Mouse (Mus musculus): ENCODE measurements around the gene Armcx6. TPM values are rescaled to one million over a fixed set of nuclear protein-coding genes. Genes with fewer than 3 reads are reported as not detected.

The Armcx6 gene
- polyA plus RNA-seq, 1 experiment, result 6.7 TPM

- Histone ChIP-seq H3K79me2 (ENCODE audit: control insufficient read depth, insufficient read depth) (no peaks in the 10 kb centered on the region), H3K36me3 (ENCODE audit: control insufficient read depth, insufficient read depth) (no peaks in the 10 kb centered on the region), H3K4me2 (ENCODE audit: low read depth) (peak within 1 kb of the TSS; percentile 64), H3K27me3 (ENCODE audit: control insufficient read depth, insufficient read depth, insufficient read length) (no peaks in the 10 kb centered on the region), H3ac (ENCODE audit: control insufficient read depth, insufficient read length) (no peak within 1 kb of the TSS), H3K4me3 (peak within 1 kb of the TSS; percentile 48)
- peak; percentile 53 for TF ChIP-seq POLR2A (IDR thresholded peaks at IDR 0.05; ENCODE audit: insufficient read length, low read depth)
- peak; percentile 45 for TF ChIP-seq POLR2AphosphoS2 (IDR thresholded peaks at IDR 0.05; ENCODE audit: insufficient read length, low read depth)
- TF ChIP-seq MYOD1 (IDR thresholded peaks at IDR 0.05; ENCODE audit: control insufficient read depth in 1 of 3, insufficient read length in 2 of 3, low read depth in 2 of 3), result peak in 1 of 3 experiments; percentile 57
- TF ChIP-seq CEBPB (IDR thresholded peaks at IDR 0.05; ENCODE audit: insufficient read depth, poor library complexity, severe bottlenecking), result no peak
- TF ChIP-seq E2F4 (IDR thresholded peaks at IDR 0.05; ENCODE audit: insufficient read depth), result no peak
- TF ChIP-seq TCF3 (IDR thresholded peaks at IDR 0.05; ENCODE audit: insufficient read length, low read depth), result no peak
- peak in 1 of 3 experiments; percentile 41 for TF ChIP-seq MYOG (IDR thresholded peaks at IDR 0.05; ENCODE audit: control insufficient read depth in 1 of 3, insufficient read depth in 1 of 3, insufficient read length in 2 of 3, low read depth in 2 of 3)
- peak; percentile 76 for TF ChIP-seq USF1 (IDR thresholded peaks at IDR 0.05; ENCODE audit: low read depth)
- TF ChIP-seq TCF12 (IDR thresholded peaks at IDR 0.05; ENCODE audit: insufficient read depth, poor library complexity, severe bottlenecking), result no peak
- no peak for TF ChIP-seq SRF (IDR thresholded peaks at IDR 0.05; ENCODE audit: control insufficient read depth, insufficient read length, low read depth)
- no peak for TF ChIP-seq REST (IDR thresholded peaks at IDR 0.05; ENCODE audit: insufficient read depth, insufficient read length)
- no peak for TF ChIP-seq MAX (IDR thresholded peaks at IDR 0.05; ENCODE audit: low read depth)
Observed at GRCm38 (mm10) chrX:134717752-134718308, 33.4 kb downstream of the Armcx6 start, which contains the start of gene Armcx1. Gene Armcx1, plus strand, starts transcription at chrX:134717963.

GRCm38 (mm10) chrX:134716863-134717262, 34.4 kb downstream of the Armcx6 start:
- TF ChIP-seq TCF3 (IDR thresholded peaks at IDR 0.05; ENCODE audit: insufficient read length, low read depth) (peak; percentile 12), USF1 (IDR thresholded peaks at IDR 0.05; ENCODE audit: low read depth) (no peak), POLR2A (IDR thresholded peaks at IDR 0.05; ENCODE audit: insufficient read length, low read depth) (no peak), REST (IDR thresholded peaks at IDR 0.05; ENCODE audit: insufficient read depth, insufficient read length) (no peak), MAX (IDR thresholded peaks at IDR 0.05; ENCODE audit: low read depth) (no peak), TCF12 (IDR thresholded peaks at IDR 0.05; ENCODE audit: insufficient read depth, poor library complexity, severe bottlenecking) (no peak), MYOG (IDR thresholded peaks at IDR 0.05; ENCODE audit: control insufficient read depth in 1 of 3, insufficient read depth in 1 of 3, insufficient read length in 2 of 3, low read depth in 2 of 3) (peak in 2 of 3 experiments; percentile 40 to 68), CEBPB (IDR thresholded peaks at IDR 0.05; ENCODE audit: insufficient read depth, poor library complexity, severe bottlenecking) (no peak), SRF (IDR thresholded peaks at IDR 0.05; ENCODE audit: control insufficient read depth, insufficient read length, low read depth) (no peak), POLR2AphosphoS2 (IDR thresholded peaks at IDR 0.05; ENCODE audit: insufficient read length, low read depth) (no peak), E2F4 (IDR thresholded peaks at IDR 0.05; ENCODE audit: insufficient read depth) (no peak), MYOD1 (IDR thresholded peaks at IDR 0.05; ENCODE audit: control insufficient read depth in 1 of 3, insufficient read length in 2 of 3, low read depth in 2 of 3) (peak in 2 of 3 experiments; percentile 67 to 72)
- Histone ChIP-seq H3K4me2 (ENCODE audit: low read depth) (no peak overlapping the region), H3K36me3 (ENCODE audit: control insufficient read depth, insufficient read depth) (no peaks in the 10 kb centered on the region), H3K27me3 (ENCODE audit: control insufficient read depth, insufficient read depth, insufficient read length) (no peaks in the 10 kb centered on the region), H3K79me2 (ENCODE audit: control insufficient read depth, insufficient read depth) (no peaks in the 10 kb centered on the region), H3K4me3 (no peak overlapping the region), H3ac (ENCODE audit: control insufficient read depth, insufficient read length) (no peak overlapping the region)

Other genes starting within 250 kb of the Armcx6 start
- 24.1 TPM for gene Timm8a1, start 209.6 kb downstream of the Armcx6 start, polyA plus RNA-seq (2012; fragmentation: generic; extraction: Trizol)
- gene Btk, start 167.8 kb downstream of the Armcx6 start, polyA plus RNA-seq (2012; fragmentation: generic; extraction: Trizol), result not detected
- 1,272 TPM for gene Rpl36a, start 165.8 kb downstream of the Armcx6 start, polyA plus RNA-seq (2012; fragmentation: generic; extraction: Trizol)
- 6.2 TPM for gene Gla, start 150.3 kb downstream of the Armcx6 start, polyA plus RNA-seq (2012; fragmentation: generic; extraction: Trizol)
- 24.6 TPM for gene Hnrnph2, start 150.2 kb downstream of the Armcx6 start, polyA plus RNA-seq (2012; fragmentation: generic; extraction: Trizol)
- 4.0 TPM for gene Armcx4, start 64.9 kb downstream of the Armcx6 start, polyA plus RNA-seq (2012; fragmentation: generic; extraction: Trizol)
- 6.0 TPM for gene Armcx1, start 33.5 kb downstream of the Armcx6 start, polyA plus RNA-seq (2012; fragmentation: generic; extraction: Trizol)
- gene Armcx3, start 5.2 kb upstream of the Armcx6 start, polyA plus RNA-seq (2012; fragmentation: generic; extraction: Trizol), result 24.2 TPM
- 49.4 TPM for gene Armcx2, start 57.8 kb upstream of the Armcx6 start, polyA plus RNA-seq (2012; fragmentation: generic; extraction: Trizol)
- gene Nxf2, start 213.3 kb upstream of the Armcx6 start, polyA plus RNA-seq (2012; fragmentation: generic; extraction: Trizol), result not detected